Mouse (Mus musculus) MEL (cell line): ENCODE data around the gene Gm49361. TPM values are rescaled to one million over a fixed set of nuclear protein-coding genes. Genes with fewer than 3 reads are reported as not detected.
A peak's percentile ranks its signal among the peaks of the same experiment; 100 is the strongest.

Source experiments
- DNase-seq: peaks from one replicate; pipeline ENCODE4 v3.0.0; 2011; ENCODE audit warnings: low read depth, low spot score
- H3K27ac ChIP-seq: 2 replicates; pipeline ENCODE4 v1.5.1; 2012; ENCODE audit warnings: low read depth, mild to moderate bottlenecking, control low read depth, low read length, moderate library complexity; ENCODE audit not compliant: control insufficient read depth
- H3K27me3 ChIP-seq, 2 experiments: fragments of 150-350 bp in 1 of 2; sonication (generic) in 1 of 2; 2 replicates each; pipeline ENCODE4 v1.6.1; 2012; ENCODE audit warnings: low read length in 2 of 2, mild to moderate bottlenecking in 2 of 2, improper control_type of control experiment in 1 of 2, moderate library complexity in 1 of 2; ENCODE audit not compliant: insufficient read depth in 2 of 2, control insufficient read depth in 1 of 2
- H3K36me3 ChIP-seq, 2 experiments: 2 replicates each; pipeline ENCODE4 v1.6.1; 2012 to 2014; ENCODE audit warnings: low read length in 2 of 2, improper control_type of control experiment in 1 of 2, inconsistent platforms in 1 of 2, mild to moderate bottlenecking in 1 of 2; ENCODE audit not compliant: insufficient read depth in 2 of 2, control insufficient read depth in 1 of 2
- H3K4me1 ChIP-seq, 2 experiments: fragments of 150-350 bp in 1 of 2; sonication (generic) in 1 of 2; 2 replicates each; pipeline ENCODE4 v1.6.1; 2012; ENCODE audit warnings: low read length in 2 of 2, improper control_type of control experiment in 1 of 2, mild to moderate bottlenecking in 1 of 2; ENCODE audit not compliant: insufficient read depth in 2 of 2, control insufficient read depth in 1 of 2
- H3K4me3 ChIP-seq, 2 experiments: fragments of 150-350 bp in 1 of 2; sonication (generic) in 1 of 2; 2 replicates each; pipeline ENCODE4 v1.5.1; 2012; ENCODE audit warnings: low read depth in 2 of 2, low read length in 2 of 2, mild to moderate bottlenecking in 2 of 2, moderate library complexity in 2 of 2, control low read depth in 1 of 2, improper control_type of control experiment in 1 of 2; ENCODE audit not compliant: control insufficient read depth in 1 of 2, insufficient read depth in 1 of 2
- H3K79me2 ChIP-seq: 2 replicates; pipeline ENCODE4 v1.6.1; 2012; ENCODE audit warnings: mild to moderate bottlenecking, low read length, moderate library complexity; ENCODE audit not compliant: control insufficient read depth, poor library complexity, insufficient read depth
- H3K9ac ChIP-seq: 2 replicates; pipeline ENCODE4 v1.6.1; 2012; ENCODE audit warnings: low read depth, mild to moderate bottlenecking, control low read depth, low read length, moderate library complexity; ENCODE audit not compliant: control insufficient read depth, poor library complexity, severe bottlenecking
- H3K9me3 ChIP-seq: fragments of 150-350 bp; sonication (generic); replicated peaks from 2 replicates; pipeline ENCODE4 v1.6.1; 2012; ENCODE audit warnings: mild to moderate bottlenecking, low read length, improper control_type of control experiment, moderate library complexity; ENCODE audit not compliant: insufficient read depth
- CHD1 ChIP-seq: IDR thresholded peaks from 2 replicates; pipeline ENCODE4 v1.6.1; 2012; ENCODE audit warnings: low read depth, mild to moderate bottlenecking, inconsistent platforms, low read length, improper control_type of control experiment
- ELF1 ChIP-seq: IDR thresholded peaks from 2 replicates; pipeline ENCODE4 v1.6.1; 2014; ENCODE audit warnings: low read depth, mild to moderate bottlenecking, inconsistent platforms, low read length, improper control_type of control experiment, moderate library complexity
- GATA1 ChIP-seq: IDR thresholded peaks from 2 replicates; pipeline ENCODE4 v1.6.1; 2011; ENCODE audit warnings: low read depth, low read length, improper control_type of control experiment
- HCFC1 ChIP-seq: IDR thresholded peaks from 2 replicates; pipeline ENCODE4 v1.6.1; 2012; ENCODE audit warnings: low read depth, mild to moderate bottlenecking, inconsistent platforms, low read length, improper control_type of control experiment, moderate library complexity
- KAT2A ChIP-seq: conservative IDR thresholded peaks from 2 replicates; pipeline ENCODE4 v1.6.1; 2012; ENCODE audit warnings: low read depth, low read length, improper control_type of control experiment, inconsistent platforms
- MAZ ChIP-seq: IDR thresholded peaks from 2 replicates; pipeline ENCODE4 v1.6.1; 2012; ENCODE audit warnings: low read depth, mild to moderate bottlenecking, inconsistent platforms, low read length, improper control_type of control experiment
- MXI1 ChIP-seq: IDR thresholded peaks from 2 replicates; pipeline ENCODE4 v1.6.1; 2011; ENCODE audit warnings: mild to moderate bottlenecking, low read depth, low read length, improper control_type of control experiment
- MYB ChIP-seq: IDR thresholded peaks from 2 replicates; pipeline ENCODE4 v1.6.1; 2011; ENCODE audit warnings: mild to moderate bottlenecking, low read depth, low read length, improper control_type of control experiment
- NELFE ChIP-seq: IDR thresholded peaks from 2 replicates; pipeline ENCODE4 v1.6.1; 2011; ENCODE audit warnings: low read depth, low read length, improper control_type of control experiment
- POLR2AphosphoS5 ChIP-seq: IDR thresholded peaks from 2 replicates; pipeline ENCODE4 v1.6.1; 2012; ENCODE audit warnings: low read depth, borderline replicate concordance, mild to moderate bottlenecking, inconsistent platforms, low read length, moderate library complexity, mixed read lengths
- SMC3 ChIP-seq: IDR thresholded peaks from 2 replicates; pipeline ENCODE4 v1.6.1; 2011; ENCODE audit warnings: low read depth, low read length, improper control_type of control experiment
- ZC3H11A ChIP-seq: IDR thresholded peaks from 2 replicates; pipeline ENCODE4 v1.6.1; 2012; ENCODE audit warnings: low read depth, mild to moderate bottlenecking, inconsistent platforms, low read length, improper control_type of control experiment
- ZNF384 ChIP-seq: IDR thresholded peaks from 2 replicates; pipeline ENCODE4 v1.6.1; 2012; ENCODE audit warnings: low read depth, mild to moderate bottlenecking, inconsistent platforms, low read length, improper control_type of control experiment
- polyA plus RNA-seq, 2 experiments: library from polyadenylated mRNA; stranded (reverse) in 1 of 2; unstranded in 1 of 2; fragments of >175 nt in 1 of 2; fragments of >200 nt in 1 of 2; gene quantifications; 2 replicates each; pipeline versions ENCODE4 v1.2.1 to v1.2.4; 2012; ENCODE audit warnings: low replicate concordance in 2 of 2, low read depth in 1 of 2; ENCODE audit not compliant: insufficient read length in 2 of 2, insufficient read depth in 1 of 2, missing spikeins in 1 of 2
- total RNA-seq: library from RNA; depleted of rRNA; stranded (reverse); fragments of 300-350 nt; gene quantifications from 2 replicates; pipeline ENCODE4 v1.2.3, GENCODE M21; 2012

Gene Gm49361
- total and polyA plus RNA-seq, 3 experiments, result not detected

DNA sequence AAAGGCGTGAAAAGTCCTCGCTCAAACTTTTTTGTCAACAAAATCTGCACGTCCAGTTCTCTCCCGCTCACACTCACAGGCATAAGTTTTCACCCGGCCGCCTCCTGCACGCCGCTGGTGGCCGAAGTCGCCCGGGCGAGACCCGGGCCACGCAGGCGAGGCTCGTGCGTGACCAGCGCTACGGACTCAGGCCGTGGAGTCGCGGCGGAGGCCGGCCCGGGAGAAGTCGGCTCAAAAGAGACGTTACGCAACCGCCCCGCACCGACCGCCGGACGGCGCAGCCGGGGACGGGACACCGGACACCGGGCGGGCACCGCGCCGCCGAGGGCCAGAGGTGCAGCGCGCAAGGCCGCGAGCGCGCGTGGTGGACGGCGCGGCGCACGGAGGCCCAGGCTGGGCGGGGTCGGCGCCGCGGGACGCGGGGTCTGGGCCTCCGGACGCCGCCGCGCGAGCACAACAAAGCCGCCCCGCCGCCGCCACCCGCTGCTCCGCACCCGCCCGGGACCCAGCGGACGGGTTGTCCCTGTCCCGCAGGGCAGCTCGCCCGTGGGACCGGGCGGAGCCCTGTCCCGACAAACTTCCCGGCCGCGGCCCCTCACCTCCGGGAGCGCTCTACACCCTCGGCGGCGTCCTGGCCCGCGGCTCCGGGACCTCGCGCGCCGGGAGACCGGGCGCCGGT, 473 bp downstream of the Gm49361 start (continued):
- TF ChIP-seq ELF1, result no peak
- TF ChIP-seq MAZ, result no peak

DNA sequence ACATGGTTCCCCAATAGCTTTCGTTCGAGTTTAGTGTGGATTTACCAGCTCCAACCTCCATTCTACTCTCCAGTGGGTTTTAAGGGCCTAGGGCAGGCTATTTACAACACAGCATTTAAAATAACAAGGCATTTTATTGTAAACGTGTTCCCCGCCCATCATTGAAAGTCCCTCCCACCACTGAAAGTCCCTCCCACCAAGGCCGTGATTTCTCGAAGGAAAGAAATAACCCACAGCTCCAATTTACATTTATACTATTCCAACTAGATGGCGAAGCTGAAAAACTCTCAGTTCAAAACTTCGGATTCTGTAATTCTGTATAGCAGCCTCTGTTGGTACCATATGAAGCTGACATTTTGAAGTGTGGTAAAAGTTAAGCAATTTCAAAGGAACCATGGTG, 1.4 kb downstream of the Gm49361 start:
- H3K4me1 ChIP-seq, result no peaks in the 10 kb centered on the region; a peak in 1 of 4 replicates
- H3K36me3 ChIP-seq, result peaks cover 0 to 4% of the 10 kb centered on the region in 2 experiments; a peak in 1 of 4 replicates
- H3K27me3 ChIP-seq, result peaks cover 3 to 6% of the 10 kb centered on the region in 2 experiments
- peak; percentile 18 for DNase-seq
- TF ChIP-seq HCFC1, result no peak
- no peaks in the 10 kb centered on the region for H3K9me3 ChIP-seq
- no peak overlapping the region for H3K9ac ChIP-seq
- peak overlapping the region in 1 of 2 experiments; percentile 22; a peak in 1 of 4 replicates for H3K4me3 ChIP-seq
- H3K79me2 ChIP-seq, result peaks cover 3% of the 10 kb centered on the region; the same call in 1 of the 2 replicates
- no peak overlapping the region for H3K27ac ChIP-seq

DNA sequence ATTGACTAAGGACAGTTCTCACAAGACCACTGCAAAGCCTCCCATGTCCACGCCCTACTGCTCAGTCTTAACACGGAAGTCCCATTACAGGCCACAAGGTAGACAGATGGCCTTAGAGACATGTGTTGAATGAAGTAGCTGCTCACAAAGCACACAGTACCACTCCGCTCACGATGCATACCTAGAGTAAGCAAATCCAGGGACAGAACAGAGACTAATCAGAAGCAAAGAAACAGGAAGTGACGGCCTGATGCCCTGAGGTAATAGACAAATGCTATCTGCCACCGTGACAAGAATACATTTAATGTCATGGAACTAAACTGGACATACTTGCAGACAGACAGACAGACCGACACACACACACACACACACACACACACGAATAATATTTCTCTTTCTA, 5.3 kb downstream of the Gm49361 start:
- Histone ChIP-seq H3K4me1 (no peaks in the 10 kb centered on the region; a peak in 1 of 4 replicates), H3K27me3 (peaks cover 3 to 6% of the 10 kb centered on the region in 2 experiments)
- peak; percentile 25 for DNase-seq

DNA sequence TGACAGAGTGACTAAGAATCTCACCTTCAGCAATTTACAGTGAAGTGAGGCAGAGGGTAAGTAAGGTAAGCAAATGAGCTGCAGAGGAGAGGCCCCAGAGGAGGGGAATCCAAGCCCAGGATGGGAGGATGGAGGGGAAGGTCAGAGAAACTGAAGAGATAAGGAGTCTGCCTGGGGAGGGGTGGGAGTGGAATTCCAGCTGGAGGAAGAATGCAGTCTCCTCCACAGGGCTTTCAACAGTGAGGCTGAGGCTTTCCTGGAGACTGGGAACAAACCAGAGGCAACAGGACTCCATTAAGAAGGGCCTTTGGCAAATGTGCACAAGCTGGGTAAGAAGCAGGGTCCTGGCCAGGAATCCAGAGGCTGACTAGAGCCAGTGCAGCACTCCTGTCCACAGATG, 8.8 kb downstream of the Gm49361 start:
- H3K9ac ChIP-seq, result no peak overlapping the region
- no peak for TF ChIP-seq GATA1
- TF ChIP-seq MXI1, result no peak
- no peak for TF ChIP-seq ZNF384
- no peak for TF ChIP-seq POLR2AphosphoS5
- no peak for TF ChIP-seq NELFE
- TF ChIP-seq SMC3, result no peak
- H3K27me3 ChIP-seq, result no peaks in the 10 kb centered on the region
- H3K36me3 ChIP-seq, result no peaks in the 10 kb centered on the region
- no peak for DNase-seq
- no peaks in the 10 kb centered on the region; a peak in 1 of 4 replicates for H3K4me1 ChIP-seq
- H3K4me3 ChIP-seq, result no peak overlapping the region
- no peak overlapping the region for H3K27ac ChIP-seq
- H3K9me3 ChIP-seq, result no peaks in the 10 kb centered on the region
- H3K79me2 ChIP-seq, result no peaks in the 10 kb centered on the region

More for the DNA sequence above, 5.3 kb downstream of the Gm49361 start:
- H3K36me3 ChIP-seq, result peaks cover 0 to 4% of the 10 kb centered on the region in 2 experiments; a peak in 1 of 4 replicates
- no peak overlapping the region for H3K9ac ChIP-seq
- H3K9me3 ChIP-seq, result no peaks in the 10 kb centered on the region
- no peak overlapping the region for H3K4me3 ChIP-seq
- no peak for TF ChIP-seq MYB
- no peak for TF ChIP-seq KAT2A
- no peak for TF ChIP-seq ZC3H11A
- no peak for TF ChIP-seq CHD1
- TF ChIP-seq, all 39 proteins: peak for 0
- H3K79me2 ChIP-seq, result peaks cover under 1% of the 10 kb centered on the region; the same call in 1 of the 2 replicates
- H3K27ac ChIP-seq, result no peak overlapping the region
